Mouse (Mus musculus): ENCODE data around the gene Sphk2. TPM values are rescaled to one million over a fixed set of nuclear protein-coding genes. Genes with fewer than 3 reads are reported as not detected.

Gene Sphk2
- polyA plus RNA-seq, 1 experiment from 2014 or later = 38.9 TPM

DNA sequence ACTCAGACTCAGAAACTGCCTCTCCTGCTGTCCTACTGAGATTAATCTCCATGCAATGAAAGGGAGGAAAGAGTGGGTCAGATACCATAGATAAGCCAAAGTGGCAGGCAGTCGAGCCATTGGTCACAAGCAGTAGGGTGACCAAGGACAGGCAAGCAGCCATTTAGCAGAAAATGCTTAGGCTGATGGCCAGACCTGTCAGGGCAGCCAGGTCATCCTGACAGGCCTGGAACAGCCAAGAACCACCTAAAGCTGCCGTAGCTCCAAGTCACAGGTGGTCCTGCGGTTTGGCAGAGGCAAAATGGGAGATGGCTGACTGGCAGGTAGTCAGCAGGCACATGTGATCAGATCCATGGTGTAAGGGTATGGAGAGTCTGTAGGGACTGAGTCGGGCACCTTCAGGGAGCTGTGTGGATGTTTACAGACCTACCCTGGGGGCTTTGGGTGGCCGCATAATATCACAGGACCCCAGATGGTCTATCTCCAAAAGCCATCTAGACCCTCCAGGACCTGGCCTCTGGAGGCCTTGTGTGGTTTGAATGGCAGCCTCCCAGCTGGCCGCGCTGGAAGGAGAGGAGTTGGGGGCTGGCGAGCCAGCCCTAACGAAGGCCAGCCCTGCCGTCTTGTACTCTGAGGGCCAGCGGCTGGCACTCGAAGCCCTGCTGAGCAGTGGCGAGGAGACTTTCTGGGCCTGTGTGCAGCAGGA lies 4.0 kb upstream of the Sphk2 start:
- peaks cover 13% of the 10 kb centered on the region for H3K4me1 ChIP-seq (ENCODE audit: control insufficient read depth, insufficient read depth, low read length)
- H3K27me3 ChIP-seq (ENCODE audit: control insufficient read depth, insufficient read depth, low read length) = no peaks in the 10 kb centered on the region
- H3K4me2 ChIP-seq (ENCODE audit: low read depth, low read length) = peak overlapping the region; percentile 41
- peak overlapping the region; percentile 23 for H3K4me3 ChIP-seq (replicated peaks; ENCODE audit: low read length)
- 61% methylated on average over 13 of the region's 13 CpGs for WGBS
- peaks cover 12% of the 10 kb centered on the region for H3K36me3 ChIP-seq (ENCODE audit: control insufficient read depth, insufficient read depth, low read length)
- H3K27ac ChIP-seq (ENCODE audit: low read length) = peak overlapping the region; percentile 78
- no peak for ATAC-seq (ENCODE audit: insufficient read depth, low FRiP score)
- no peaks in the 10 kb centered on the region for H3K9me3 ChIP-seq (replicated peaks; ENCODE audit: control insufficient read depth, low read length)
- H3K9ac ChIP-seq (ENCODE audit: low read length) = peak overlapping the region; percentile 54

DNA sequence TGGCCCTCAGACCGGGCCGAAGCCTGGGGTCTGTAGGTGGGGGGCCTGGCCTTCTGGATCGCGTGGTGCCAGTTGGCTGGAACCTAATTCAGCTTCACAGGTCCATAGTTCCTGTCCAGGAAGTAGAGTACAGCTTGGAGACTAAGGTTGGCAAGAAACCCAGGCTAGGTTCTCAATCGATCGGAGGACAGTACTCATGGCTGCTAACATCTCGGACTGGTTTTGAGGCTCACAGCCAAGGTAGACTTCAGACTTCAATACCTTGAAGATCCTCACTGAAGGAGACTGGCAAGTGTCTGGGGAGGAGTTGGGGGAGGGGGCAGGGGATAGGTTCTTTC lies 3.4 kb upstream of the Sphk2 start:
- Histone ChIP-seq H3K9me3 (replicated peaks; ENCODE audit: control insufficient read depth, low read length) (no peaks in the 10 kb centered on the region), H3K36me3 (ENCODE audit: control insufficient read depth, insufficient read depth, low read length) (peaks cover 12% of the 10 kb centered on the region), H3K9ac (ENCODE audit: low read length) (peak overlapping the region; percentile 54), H3K4me3 (replicated peaks; ENCODE audit: low read length) (peak overlapping the region; percentile 23), H3K4me1 (ENCODE audit: control insufficient read depth, insufficient read depth, low read length) (peaks cover 18% of the 10 kb centered on the region), H3K27me3 (ENCODE audit: control insufficient read depth, insufficient read depth, low read length) (no peaks in the 10 kb centered on the region), H3K27ac (ENCODE audit: low read length) (peak overlapping the region; percentile 78), H3K4me2 (ENCODE audit: low read depth, low read length) (peak overlapping the region; percentile 41)
- WGBS = 63% methylated on average over 7 of the region's 7 CpGs
- no peak for ATAC-seq (ENCODE audit: insufficient read depth, low FRiP score)

DNA sequence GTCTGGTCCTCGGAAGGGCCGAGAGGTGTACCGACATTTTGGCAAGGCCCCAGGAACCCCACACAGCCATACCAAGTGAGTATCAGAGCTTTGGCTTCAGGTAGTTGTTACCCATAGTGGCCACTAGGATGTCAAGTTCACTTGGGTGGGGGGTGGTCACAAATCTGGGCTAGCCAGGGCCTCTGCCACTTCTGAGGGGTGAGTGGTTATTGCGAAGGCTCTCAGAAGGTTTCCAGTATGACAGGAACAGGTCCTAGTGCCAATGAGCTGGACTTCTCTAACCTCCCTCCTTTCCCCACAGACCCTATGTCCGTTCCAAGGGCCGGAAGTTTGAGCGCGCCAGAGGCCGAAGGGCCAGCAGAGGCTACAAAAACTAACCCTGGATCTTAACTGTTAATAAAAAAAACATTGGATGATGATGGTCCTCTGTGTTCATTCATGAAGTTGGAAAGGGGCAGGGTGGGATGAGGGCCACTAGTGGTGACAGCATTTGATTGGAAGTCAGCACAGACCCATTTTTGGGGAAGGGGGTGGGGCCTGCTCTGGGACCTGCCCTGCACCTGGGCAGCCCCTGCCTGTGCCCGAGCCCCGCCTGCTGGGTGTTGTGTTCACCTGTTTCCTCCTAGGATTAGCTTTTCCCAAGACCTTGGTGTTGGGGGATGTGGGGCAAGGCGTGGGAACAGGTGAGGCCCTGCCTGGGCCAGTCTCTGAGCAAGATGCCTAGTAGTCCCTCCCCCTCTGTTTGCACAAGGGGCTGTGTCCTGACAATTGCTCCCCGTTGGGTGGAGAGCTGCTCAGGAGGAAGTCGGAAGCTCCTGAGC lies 2.8 kb upstream of the Sphk2 start, which contains the start of gene Fam83e:
TSS of gene Fam83e (plus strand) at position 800 of the 821 bp plus-strand sequence.
- peak within 1 kb of the TSS; percentile 78 for H3K27ac ChIP-seq (ENCODE audit: low read length)
- H3K4me1 ChIP-seq (ENCODE audit: control insufficient read depth, insufficient read depth, low read length) = peaks cover 24% of the 10 kb centered on the region
- peak within 1 kb of the TSS; percentile 23 for H3K4me3 ChIP-seq (replicated peaks; ENCODE audit: low read length)
- no peaks in the 10 kb centered on the region for H3K9me3 ChIP-seq (replicated peaks; ENCODE audit: control insufficient read depth, low read length)
- H3K27me3 ChIP-seq (ENCODE audit: control insufficient read depth, insufficient read depth, low read length) = no peaks in the 10 kb centered on the region
- peaks cover 12% of the 10 kb centered on the region for H3K36me3 ChIP-seq (ENCODE audit: control insufficient read depth, insufficient read depth, low read length)
- peak within 1 kb of the TSS; percentile 93 for H3K9ac ChIP-seq (ENCODE audit: low read length)
- WGBS = 65% methylated on average over 14 of the region's 14 CpGs
- peak within 1 kb of the TSS; percentile 80 for H3K4me2 ChIP-seq (ENCODE audit: low read depth, low read length)
- peak; percentile 82 for ATAC-seq (ENCODE audit: insufficient read depth, low FRiP score)

DNA sequence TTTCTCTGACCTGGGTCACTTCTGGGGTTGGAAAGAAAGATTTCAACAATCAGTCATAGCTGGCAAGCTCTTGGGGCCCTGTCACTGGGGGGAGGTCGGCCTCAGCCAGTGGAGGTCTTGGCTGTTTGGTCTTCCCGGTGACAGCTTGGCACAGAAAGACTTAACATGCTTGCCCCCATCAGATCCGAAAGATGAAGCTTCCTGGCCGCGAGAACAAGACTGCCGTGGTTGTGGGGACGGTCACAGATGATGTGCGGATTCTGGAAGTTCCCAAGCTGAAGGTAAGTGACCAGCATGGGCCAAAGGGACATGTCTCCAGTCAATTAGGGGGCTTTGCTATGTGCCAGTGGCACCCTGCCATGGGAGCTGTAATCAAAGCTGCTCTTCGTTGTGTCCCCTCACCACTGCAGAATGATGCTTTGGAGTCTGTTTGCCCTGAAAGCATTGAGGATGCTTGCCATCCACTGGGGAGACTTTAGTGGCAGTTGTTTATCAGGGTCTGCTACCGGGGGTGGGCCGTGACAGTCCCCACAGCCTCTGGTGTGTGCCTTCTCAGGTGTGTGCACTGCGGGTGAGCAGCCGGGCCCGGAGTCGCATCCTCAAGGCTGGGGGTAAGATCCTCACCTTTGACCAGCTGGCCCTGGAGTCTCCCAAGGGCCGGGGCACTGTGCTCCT lies 2.1 kb upstream of the Sphk2 start:
- H3K4me1 ChIP-seq (ENCODE audit: control insufficient read depth, insufficient read depth, low read length) = peaks cover 27% of the 10 kb centered on the region
- H3K36me3 ChIP-seq (ENCODE audit: control insufficient read depth, insufficient read depth, low read length) = peaks cover 12% of the 10 kb centered on the region

DNA sequence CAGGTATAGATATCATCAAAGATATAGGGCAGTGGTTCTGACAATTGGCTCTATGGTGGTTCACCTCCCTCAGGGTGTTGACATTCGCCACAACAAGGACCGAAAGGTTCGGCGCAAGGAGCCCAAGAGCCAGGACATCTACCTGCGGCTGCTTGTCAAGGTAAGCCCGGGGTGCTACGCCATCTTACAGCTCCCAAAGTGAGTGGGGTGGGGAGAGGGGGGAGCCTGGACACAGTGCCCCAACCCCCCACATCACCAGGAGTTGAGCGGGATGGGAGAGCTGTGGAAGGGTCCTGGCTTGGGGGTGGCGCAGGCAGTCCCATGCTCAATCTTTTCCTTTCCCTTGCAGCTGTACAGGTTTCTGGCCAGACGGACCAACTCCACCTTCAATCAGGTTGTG lies 1.4 kb upstream of the Sphk2 start:
- peaks cover 32% of the 10 kb centered on the region for H3K4me1 ChIP-seq (ENCODE audit: control insufficient read depth, insufficient read depth, low read length)
- H3K4me3 ChIP-seq (replicated peaks; ENCODE audit: low read length) = peak overlapping the region; percentile 89
- peaks cover 8% of the 10 kb centered on the region for H3K36me3 ChIP-seq (ENCODE audit: control insufficient read depth, insufficient read depth, low read length)
- H3K4me2 ChIP-seq (ENCODE audit: low read depth, low read length) = peak overlapping the region; percentile 80
- 77% methylated on average over 10 of the region's 10 CpGs for WGBS
- peak overlapping the region; percentile 93 for H3K9ac ChIP-seq (ENCODE audit: low read length)
- no peaks in the 10 kb centered on the region for H3K9me3 ChIP-seq (replicated peaks; ENCODE audit: control insufficient read depth, low read length)
- ATAC-seq (ENCODE audit: insufficient read depth, low FRiP score) = no peak
- H3K27ac ChIP-seq (ENCODE audit: low read length) = peak overlapping the region; percentile 88
- no peaks in the 10 kb centered on the region for H3K27me3 ChIP-seq (ENCODE audit: control insufficient read depth, insufficient read depth, low read length)

More for the DNA sequence above, 2.1 kb upstream of the Sphk2 start:
- Histone ChIP-seq H3K9me3 (replicated peaks; ENCODE audit: control insufficient read depth, low read length) (no peaks in the 10 kb centered on the region), H3K9ac (ENCODE audit: low read length) (peak overlapping the region; percentile 93), H3K4me3 (replicated peaks; ENCODE audit: low read length) (peak overlapping the region; percentile 89; the same call in 1 of the 2 replicates), H3K27me3 (ENCODE audit: control insufficient read depth, insufficient read depth, low read length) (no peaks in the 10 kb centered on the region), H3K4me2 (ENCODE audit: low read depth, low read length) (peak overlapping the region; percentile 80), H3K27ac (ENCODE audit: low read length) (no peak overlapping the region)
- ATAC-seq (ENCODE audit: insufficient read depth, low FRiP score) = no peak
- WGBS = 87% methylated on average over 14 of the region's 16 CpGs

DNA sequence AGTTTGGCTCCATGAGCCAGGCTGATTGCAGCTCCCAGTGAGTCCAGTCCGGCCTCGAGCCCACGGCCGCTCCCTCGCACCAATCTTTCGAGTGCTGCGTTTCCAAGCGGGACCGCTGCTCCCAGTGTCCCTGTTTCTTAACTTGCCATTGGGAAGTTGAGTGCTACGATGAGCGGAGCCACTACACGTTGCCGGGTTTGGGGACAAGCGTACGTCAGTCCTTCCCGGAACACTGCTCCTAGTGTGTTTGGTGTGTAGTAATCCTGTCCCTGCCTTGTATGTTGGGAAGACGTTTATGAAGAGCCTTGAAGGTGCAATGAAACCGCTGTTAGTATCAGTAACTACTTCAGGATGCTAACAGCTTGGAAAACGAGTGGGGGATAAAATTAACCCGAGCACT lies 529 bp upstream of the Sphk2 start:
- Histone ChIP-seq H3K27ac (ENCODE audit: low read length) (peak overlapping the region; percentile 88), H3K9ac (ENCODE audit: low read length) (peak overlapping the region; percentile 93), H3K27me3 (ENCODE audit: control insufficient read depth, insufficient read depth, low read length) (no peaks in the 10 kb centered on the region), H3K4me1 (ENCODE audit: control insufficient read depth, insufficient read depth, low read length) (peaks cover 34% of the 10 kb centered on the region), H3K9me3 (replicated peaks; ENCODE audit: control insufficient read depth, low read length) (no peaks in the 10 kb centered on the region), H3K4me2 (ENCODE audit: low read depth, low read length) (peak overlapping the region; percentile 80), H3K4me3 (replicated peaks; ENCODE audit: low read length) (peak overlapping the region; percentile 89), H3K36me3 (ENCODE audit: control insufficient read depth, insufficient read depth, low read length) (peaks cover 11% of the 10 kb centered on the region)
- under 1% methylated on average over 20 of the region's 20 CpGs for WGBS
- ATAC-seq (ENCODE audit: insufficient read depth, low FRiP score) = no peak

DNA sequence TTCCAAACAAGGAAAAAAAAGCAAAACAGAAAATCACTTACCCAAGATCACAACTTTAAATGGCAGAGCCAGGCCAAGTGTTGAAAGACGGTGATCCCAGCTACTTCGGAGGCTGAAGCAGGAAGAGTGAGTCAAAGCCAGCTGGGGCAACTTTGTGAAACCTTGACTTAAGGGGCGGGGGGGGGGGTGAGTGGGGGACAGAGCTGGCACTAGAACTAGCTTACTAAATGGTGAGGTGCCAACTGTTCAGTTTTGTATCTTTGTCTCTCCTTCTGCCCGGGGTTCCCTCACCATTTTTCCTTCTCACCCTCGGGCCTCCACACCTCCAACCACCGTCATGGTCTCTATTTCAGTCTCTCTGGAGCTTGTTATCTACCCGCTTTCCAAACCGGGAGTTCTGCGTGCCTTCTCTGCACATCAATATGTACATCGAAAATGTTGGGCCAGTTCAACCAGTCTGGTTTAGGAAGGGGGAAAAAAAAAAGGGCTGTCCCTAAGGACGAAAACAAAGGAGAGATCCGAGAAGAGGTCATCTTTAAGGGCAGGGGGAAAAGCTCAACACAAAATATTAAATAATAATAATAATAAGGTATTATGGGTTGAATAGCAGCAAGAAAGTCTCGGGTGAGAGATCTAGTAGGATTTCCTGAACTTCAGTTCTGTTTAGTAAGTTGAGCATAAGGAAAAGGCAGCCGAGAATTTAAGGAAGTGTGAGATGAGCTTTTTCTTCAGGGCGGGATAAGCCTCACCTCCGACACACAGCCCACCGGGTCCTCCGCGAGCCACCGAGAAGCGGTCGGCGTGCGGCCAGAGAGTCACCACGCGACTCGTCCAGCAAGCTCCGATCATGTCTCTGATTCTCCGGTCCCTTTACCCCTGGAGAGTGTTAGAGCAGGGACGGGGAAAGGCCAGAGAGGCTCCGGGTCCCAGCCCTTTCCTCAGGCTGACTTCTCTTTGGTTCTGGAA lies 567 bp downstream of the Sphk2 start:
- H3K9ac ChIP-seq (ENCODE audit: low read length) = peak overlapping the region; percentile 93
- no peaks in the 10 kb centered on the region for H3K27me3 ChIP-seq (ENCODE audit: control insufficient read depth, insufficient read depth, low read length)
- peak overlapping the region; percentile 94 for H3K27ac ChIP-seq (ENCODE audit: low read length)
- peaks cover 12% of the 10 kb centered on the region for H3K36me3 ChIP-seq (ENCODE audit: control insufficient read depth, insufficient read depth, low read length)
- 10% methylated on average over 31 of the region's 31 CpGs for WGBS
- peak overlapping the region; percentile 89 for H3K4me3 ChIP-seq (replicated peaks; ENCODE audit: low read length)
- no peak; the same call in 1 of the 2 replicates for ATAC-seq (ENCODE audit: insufficient read depth, low FRiP score)
- peak overlapping the region; percentile 67 for H3K4me2 ChIP-seq (ENCODE audit: low read depth, low read length)
- H3K4me1 ChIP-seq (ENCODE audit: control insufficient read depth, insufficient read depth, low read length) = peaks cover 37% of the 10 kb centered on the region
- no peaks in the 10 kb centered on the region for H3K9me3 ChIP-seq (replicated peaks; ENCODE audit: control insufficient read depth, low read length)

DNA sequence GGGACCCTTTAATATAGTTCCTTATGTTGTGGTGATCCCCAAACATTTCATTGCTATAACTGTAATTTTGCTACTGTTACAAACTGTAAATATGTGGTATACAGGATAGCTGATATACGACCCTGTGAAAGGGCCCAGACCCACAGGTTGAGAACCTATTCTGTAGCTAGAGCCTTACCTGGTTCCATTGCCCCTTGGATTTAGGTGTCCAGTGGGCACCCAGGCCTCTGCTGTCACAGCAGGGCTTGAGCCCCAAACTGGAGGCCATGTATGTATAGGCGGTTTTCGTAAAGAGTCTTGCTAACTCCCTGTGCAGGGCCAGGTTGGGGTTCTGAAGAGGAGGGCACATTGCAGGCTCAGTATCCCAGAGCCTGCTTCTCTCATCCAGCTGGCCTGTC lies 1.3 kb downstream of the Sphk2 start:
- Histone ChIP-seq H3K4me1 (ENCODE audit: control insufficient read depth, insufficient read depth, low read length) (peaks cover 37% of the 10 kb centered on the region), H3K27ac (ENCODE audit: low read length) (peak overlapping the region; percentile 83; the same call in 1 of the 2 replicates), H3K4me2 (ENCODE audit: low read depth, low read length) (peak overlapping the region; percentile 67)

More for the DNA sequence above, 1.3 kb downstream of the Sphk2 start:
- Histone ChIP-seq H3K9me3 (replicated peaks; ENCODE audit: control insufficient read depth, low read length) (no peaks in the 10 kb centered on the region), H3K4me3 (replicated peaks; ENCODE audit: low read length) (peak overlapping the region; percentile 89), H3K27me3 (ENCODE audit: control insufficient read depth, insufficient read depth, low read length) (no peaks in the 10 kb centered on the region), H3K36me3 (ENCODE audit: control insufficient read depth, insufficient read depth, low read length) (peaks cover 12% of the 10 kb centered on the region), H3K9ac (ENCODE audit: low read length) (peak overlapping the region; percentile 93)
- ATAC-seq (ENCODE audit: insufficient read depth, low FRiP score) = no peak
- 90% methylated on average over 3 of the region's 3 CpGs for WGBS
